Mouse (Mus musculus): Measurements from ENCODE around the gene Fbxl14. TPM values are rescaled to one million over a fixed set of nuclear protein-coding genes. Genes with fewer than 3 reads are reported as not detected.
A peak's percentile ranks its signal among the peaks of the same experiment; 100 is the strongest.

Fbxl14 gene
- polyA plus RNA-seq, 1 experiment from 2014 or later = 4.9 TPM

DNA sequence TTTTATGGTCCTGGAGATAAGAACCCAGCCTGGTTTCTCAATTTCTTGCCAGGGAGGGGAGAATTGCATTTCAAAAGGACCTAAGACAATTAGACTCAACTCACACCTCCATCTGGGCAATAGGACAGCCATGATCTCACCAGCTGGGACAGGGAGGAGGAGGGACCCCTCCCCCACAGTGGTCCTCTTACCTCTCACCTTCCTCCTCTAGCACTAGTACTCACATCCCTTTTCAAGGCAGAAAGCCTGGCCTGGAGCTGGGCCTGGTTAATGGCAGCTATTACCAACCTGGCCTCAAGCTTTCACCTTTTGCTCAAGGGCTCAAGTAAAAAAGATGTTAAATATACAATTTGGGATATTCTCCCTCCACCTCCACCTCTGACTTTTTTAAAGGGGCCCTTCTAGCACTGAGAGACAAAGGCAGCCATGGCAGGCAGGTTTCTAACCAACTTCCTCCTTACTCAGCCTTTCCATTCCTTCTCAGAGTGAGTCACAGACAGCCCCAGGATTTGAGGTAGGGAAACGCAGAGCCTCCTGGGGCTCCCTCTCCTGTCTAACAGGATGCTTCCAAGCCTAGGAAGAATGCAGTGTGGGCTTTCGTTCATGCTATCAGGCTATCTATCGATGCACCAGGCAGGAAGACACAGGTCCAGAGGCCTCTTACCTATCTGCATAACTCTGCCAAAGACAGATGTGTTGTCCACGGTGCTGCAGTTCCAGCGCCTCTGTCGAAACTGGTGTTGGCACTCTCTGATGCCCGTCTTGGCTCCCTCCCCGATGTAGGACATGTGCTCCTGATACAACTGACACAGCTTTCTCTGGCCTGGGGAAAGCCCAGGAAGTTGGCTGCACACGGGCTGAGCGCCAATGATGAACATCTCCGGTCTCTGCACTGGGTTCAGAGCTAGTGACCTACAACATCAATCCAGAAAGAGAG, 33.5 kb upstream of the Fbxl14 start:
- Histone ChIP-seq H3K4me3 (ENCODE audit: low read depth, low read length) (no peak overlapping the region), H3K4me1 (ENCODE audit: control insufficient read depth, insufficient read depth, low read length) (peaks cover 12% of the 10 kb centered on the region), H3K9me3 (replicated peaks; ENCODE audit: control insufficient read depth, low read length) (no peaks in the 10 kb centered on the region), H3K27ac (ENCODE audit: low read depth, low read length) (no peak overlapping the region), H3K36me3 (ENCODE audit: control insufficient read depth, insufficient read depth, low read length) (no peaks in the 10 kb centered on the region), H3K27me3 (ENCODE audit: control insufficient read depth, insufficient read depth, low read length) (peaks cover 2% of the 10 kb centered on the region; the same call in 1 of the 2 replicates), H3K9ac (ENCODE audit: low read depth, low read length) (no peak overlapping the region), H3K4me2 (no peak overlapping the region)
- ATAC-seq (replicated peaks; ENCODE audit: insufficient number of reproducible peaks, low FRiP score, low TSS enrichment) = no peak
- 60% methylated on average over 11 of the region's 11 CpGs for WGBS (ENCODE audit: insufficient replicate concordance)

DNA sequence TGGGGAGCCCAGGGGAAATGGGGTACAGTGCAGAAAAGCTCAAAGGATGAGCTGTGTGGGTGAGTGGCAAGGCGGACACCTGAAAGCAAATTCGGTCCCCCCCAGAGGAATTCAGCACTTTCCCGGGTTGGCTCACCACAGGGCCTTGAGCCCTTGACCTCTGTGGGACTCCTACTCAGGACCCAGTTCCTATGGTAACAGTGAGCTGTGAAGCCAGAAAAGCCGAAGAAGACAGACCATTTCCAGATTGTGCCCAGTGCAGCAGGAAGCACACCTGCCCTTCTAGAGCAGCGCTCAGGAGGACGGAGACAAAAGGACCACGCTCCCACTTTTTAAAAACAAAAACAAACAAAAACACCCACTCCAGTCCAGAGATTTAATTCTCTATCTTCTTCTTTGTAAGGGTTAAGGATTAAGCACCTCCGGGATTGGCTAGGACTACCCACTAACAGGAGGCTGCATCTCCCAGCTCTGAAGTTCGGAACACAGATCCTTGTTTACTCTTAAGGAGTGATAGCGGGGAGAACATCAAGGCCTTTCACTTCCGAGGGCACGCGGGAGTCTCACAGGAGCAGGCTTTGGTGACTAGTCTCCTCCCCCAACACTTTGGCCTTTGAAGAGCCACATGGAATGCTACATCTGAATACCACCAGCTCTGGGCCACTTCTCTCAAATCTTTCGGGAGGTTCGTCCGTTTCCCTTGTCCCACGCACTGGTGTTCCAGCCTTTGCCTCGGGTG, 31.0 kb upstream of the Fbxl14 start:
- peak overlapping the region; percentile 75 for H3K4me2 ChIP-seq
- peak overlapping the region; percentile 49; the same call in 1 of the 2 replicates for H3K9ac ChIP-seq (ENCODE audit: low read depth, low read length)
- 6% methylated on average over 18 of the region's 18 CpGs for WGBS (ENCODE audit: insufficient replicate concordance)
- peaks cover 15% of the 10 kb centered on the region for H3K4me1 ChIP-seq (ENCODE audit: control insufficient read depth, insufficient read depth, low read length)
- H3K27ac ChIP-seq (ENCODE audit: low read depth, low read length) = no peak overlapping the region
- H3K4me3 ChIP-seq (ENCODE audit: low read depth, low read length) = peak overlapping the region; percentile 42
- no peaks in the 10 kb centered on the region for H3K36me3 ChIP-seq (ENCODE audit: control insufficient read depth, insufficient read depth, low read length)
- ATAC-seq (replicated peaks; ENCODE audit: insufficient number of reproducible peaks, low FRiP score, low TSS enrichment) = no peak
- peaks cover 2% of the 10 kb centered on the region; the same call in 1 of the 2 replicates for H3K27me3 ChIP-seq (ENCODE audit: control insufficient read depth, insufficient read depth, low read length)
- H3K9me3 ChIP-seq (replicated peaks; ENCODE audit: control insufficient read depth, low read length) = no peaks in the 10 kb centered on the region

DNA sequence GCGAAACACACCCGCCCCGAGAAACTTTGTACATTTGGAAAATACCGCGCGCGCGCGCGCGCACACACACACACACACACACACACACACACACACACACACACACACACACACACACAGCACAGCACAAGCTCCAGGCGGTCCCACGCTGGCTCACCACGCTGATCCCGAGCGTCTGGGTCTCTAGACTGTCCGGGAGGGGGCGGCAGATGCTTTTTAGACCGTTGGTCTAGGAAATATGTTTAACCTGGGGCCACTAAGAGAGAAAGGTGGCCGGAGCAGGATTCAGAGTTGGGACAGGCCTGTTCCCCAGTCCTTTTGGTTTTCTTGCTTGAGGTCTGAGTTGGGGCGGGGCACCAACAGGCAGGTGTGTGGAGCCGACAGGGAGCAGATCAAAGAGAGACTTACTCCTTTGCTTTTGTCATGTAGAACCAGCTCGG, 30.4 kb upstream of the Fbxl14 start:
- Histone ChIP-seq H3K4me3 (ENCODE audit: low read depth, low read length) (peak overlapping the region; percentile 42), H3K27ac (ENCODE audit: low read depth, low read length) (no peak overlapping the region), H3K27me3 (ENCODE audit: control insufficient read depth, insufficient read depth, low read length) (peaks cover 2% of the 10 kb centered on the region; the same call in 1 of the 2 replicates), H3K4me1 (ENCODE audit: control insufficient read depth, insufficient read depth, low read length) (peaks cover 15% of the 10 kb centered on the region), H3K9me3 (replicated peaks; ENCODE audit: control insufficient read depth, low read length) (no peaks in the 10 kb centered on the region), H3K9ac (ENCODE audit: low read depth, low read length) (peak overlapping the region; percentile 49; the same call in 1 of the 2 replicates), H3K4me2 (peak overlapping the region; percentile 75), H3K36me3 (ENCODE audit: control insufficient read depth, insufficient read depth, low read length) (no peaks in the 10 kb centered on the region)
- no peak for ATAC-seq (replicated peaks; ENCODE audit: insufficient number of reproducible peaks, low FRiP score, low TSS enrichment)
- WGBS (ENCODE audit: insufficient replicate concordance) = 2% methylated on average over 23 of the region's 23 CpGs

DNA sequence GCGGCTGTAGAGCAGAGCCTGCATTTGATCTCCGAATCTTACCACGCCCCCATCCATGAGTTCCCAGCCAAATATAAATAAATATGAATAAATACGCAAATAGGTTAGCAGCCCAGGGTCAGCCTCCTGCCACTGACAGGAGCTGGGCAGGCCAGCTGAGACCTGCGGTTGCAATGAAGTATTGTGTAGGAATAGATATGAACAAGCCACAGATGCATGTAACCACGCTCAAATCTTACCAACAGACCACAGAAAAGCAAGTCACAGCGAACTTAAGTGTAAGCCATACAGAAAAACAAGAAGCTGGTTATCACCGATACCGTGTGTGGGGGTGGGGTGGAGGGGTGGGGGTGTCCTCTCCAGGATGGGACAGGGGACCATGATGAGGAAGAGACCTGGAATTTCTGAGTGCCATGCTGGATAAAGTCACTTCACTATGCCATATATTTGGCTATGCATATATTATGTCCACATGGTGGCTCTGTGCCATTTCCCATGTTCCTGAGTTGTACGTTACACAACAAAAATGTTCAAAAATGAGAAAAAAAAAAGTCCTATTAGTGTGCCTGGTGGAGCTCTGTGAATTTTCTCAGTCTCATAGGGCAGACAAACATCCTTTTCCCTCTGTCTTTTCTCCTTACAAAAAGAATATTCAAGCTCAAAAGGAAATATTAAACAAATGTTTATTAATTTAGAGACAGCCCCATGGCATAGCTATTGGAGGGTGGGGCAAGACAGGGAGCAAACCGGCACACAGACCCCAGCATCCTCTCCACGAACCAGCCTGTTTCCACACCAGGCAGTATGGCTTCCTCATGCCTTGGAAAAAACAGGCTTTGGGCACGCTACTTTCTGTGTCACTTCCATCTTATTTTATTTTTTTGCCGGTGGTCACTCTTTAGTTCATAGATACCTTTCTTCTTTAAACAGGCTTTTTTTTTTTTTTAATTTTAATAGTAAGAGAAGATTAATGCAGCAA, 28.2 kb upstream of the Fbxl14 start:
- peak overlapping the region; percentile 65 for H3K9ac ChIP-seq (ENCODE audit: low read depth, low read length)

DNA sequence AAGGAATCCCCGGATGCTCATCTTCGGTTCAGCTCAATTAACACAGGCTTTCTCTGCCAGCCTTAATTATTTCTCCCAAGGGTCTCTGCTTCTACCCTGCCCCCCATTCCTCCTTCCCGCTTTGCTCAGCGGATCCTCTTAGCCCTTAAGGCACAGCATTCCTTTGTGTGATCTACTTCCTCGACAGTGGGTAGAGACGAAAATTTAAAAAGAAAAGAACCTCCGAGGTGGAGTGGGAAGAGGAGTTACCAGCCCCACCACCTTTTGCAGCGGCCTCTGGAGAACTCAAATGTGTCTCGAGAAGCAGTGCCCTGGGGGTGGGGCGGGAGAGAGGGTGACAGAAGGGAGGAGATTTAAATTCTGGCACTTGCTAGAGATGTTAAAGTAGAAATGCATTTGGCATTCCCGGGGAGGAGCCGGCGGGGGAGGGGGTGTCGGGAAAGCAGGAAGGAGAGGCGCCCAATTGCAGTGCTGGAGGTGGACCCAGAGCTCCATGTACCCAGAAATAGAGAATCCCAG, 27.4 kb upstream of the Fbxl14 start:
- Histone ChIP-seq H3K4me1 (ENCODE audit: control insufficient read depth, insufficient read depth, low read length) (peaks cover 15% of the 10 kb centered on the region), H3K4me3 (ENCODE audit: low read depth, low read length) (peak overlapping the region; percentile 42), H3K36me3 (ENCODE audit: control insufficient read depth, insufficient read depth, low read length) (no peaks in the 10 kb centered on the region), H3K27ac (ENCODE audit: low read depth, low read length) (peak overlapping the region; percentile 71), H3K9ac (ENCODE audit: low read depth, low read length) (peak overlapping the region; percentile 65), H3K27me3 (ENCODE audit: control insufficient read depth, insufficient read depth, low read length) (peaks cover 2% of the 10 kb centered on the region; the same call in 1 of the 2 replicates), H3K4me2 (peak overlapping the region; percentile 77), H3K9me3 (replicated peaks; ENCODE audit: control insufficient read depth, low read length) (no peaks in the 10 kb centered on the region)
- under 1% methylated on average over 15 of the region's 15 CpGs for WGBS (ENCODE audit: insufficient replicate concordance)
- ATAC-seq (replicated peaks; ENCODE audit: insufficient number of reproducible peaks, low FRiP score, low TSS enrichment) = no peak

More for the DNA sequence above, 28.2 kb upstream of the Fbxl14 start:
- Histone ChIP-seq H3K4me2 (peak overlapping the region; percentile 77), H3K36me3 (ENCODE audit: control insufficient read depth, insufficient read depth, low read length) (no peaks in the 10 kb centered on the region), H3K4me3 (ENCODE audit: low read depth, low read length) (peak overlapping the region; percentile 42), H3K9me3 (replicated peaks; ENCODE audit: control insufficient read depth, low read length) (no peaks in the 10 kb centered on the region), H3K27me3 (ENCODE audit: control insufficient read depth, insufficient read depth, low read length) (peaks cover 2% of the 10 kb centered on the region; the same call in 1 of the 2 replicates), H3K4me1 (ENCODE audit: control insufficient read depth, insufficient read depth, low read length) (peaks cover 15% of the 10 kb centered on the region), H3K27ac (ENCODE audit: low read depth, low read length) (peak overlapping the region; percentile 71; the same call in 1 of the 2 replicates)
- ATAC-seq (replicated peaks; ENCODE audit: insufficient number of reproducible peaks, low FRiP score, low TSS enrichment) = no peak
- 34% methylated on average over 14 of the region's 14 CpGs for WGBS (ENCODE audit: insufficient replicate concordance)

DNA sequence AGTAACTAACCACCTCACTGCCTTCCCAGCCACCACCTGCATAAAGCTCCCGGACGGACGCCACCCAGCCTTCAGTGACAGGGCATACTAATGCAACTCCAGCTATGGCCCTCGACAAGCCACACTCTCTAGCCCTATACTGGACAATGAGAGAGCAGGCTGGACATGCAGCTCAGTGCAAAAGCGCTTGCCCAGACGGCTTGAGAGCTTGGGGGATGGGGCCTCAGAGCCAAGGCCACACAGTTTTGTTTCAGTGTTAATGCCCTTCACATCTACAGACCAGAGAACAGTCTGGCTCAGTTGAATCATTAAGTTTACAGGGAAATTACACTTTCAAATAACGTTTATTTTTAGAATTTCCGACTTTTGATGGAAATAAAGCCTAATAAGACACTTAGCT, 21.3 kb upstream of the Fbxl14 start:
- Histone ChIP-seq H3K27ac (ENCODE audit: low read depth, low read length) (no peak overlapping the region), H3K36me3 (ENCODE audit: control insufficient read depth, insufficient read depth, low read length) (no peaks in the 10 kb centered on the region), H3K9ac (ENCODE audit: low read depth, low read length) (no peak overlapping the region), H3K4me2 (no peak overlapping the region), H3K4me1 (ENCODE audit: control insufficient read depth, insufficient read depth, low read length) (no peaks in the 10 kb centered on the region), H3K9me3 (replicated peaks; ENCODE audit: control insufficient read depth, low read length) (no peaks in the 10 kb centered on the region), H3K4me3 (ENCODE audit: low read depth, low read length) (no peak overlapping the region), H3K27me3 (ENCODE audit: control insufficient read depth, insufficient read depth, low read length) (no peaks in the 10 kb centered on the region)
- 56% methylated on average over 8 of the region's 8 CpGs for WGBS (ENCODE audit: insufficient replicate concordance)
- no peak for ATAC-seq (replicated peaks; ENCODE audit: insufficient number of reproducible peaks, low FRiP score, low TSS enrichment)

DNA sequence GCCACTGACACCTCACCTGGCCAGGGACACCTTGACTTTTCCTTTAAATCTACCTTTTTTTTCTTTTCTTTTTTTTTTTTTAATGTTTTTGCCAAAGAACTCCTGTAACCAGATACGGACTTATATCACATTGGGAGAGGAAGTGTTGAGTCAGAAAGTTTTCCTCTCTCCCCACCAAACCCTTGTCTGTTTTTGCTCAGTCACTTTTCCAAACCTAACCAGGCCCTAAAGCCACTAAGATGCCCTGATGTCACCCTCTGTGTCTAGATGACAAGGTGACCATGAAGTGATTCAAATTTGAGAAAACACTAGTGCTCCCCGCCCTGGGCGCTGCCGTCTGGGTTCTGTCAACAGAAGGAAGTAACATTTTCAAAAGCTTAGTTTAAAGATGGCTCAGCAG, 20.4 kb upstream of the Fbxl14 start:
- Histone ChIP-seq H3K27me3 (ENCODE audit: control insufficient read depth, insufficient read depth, low read length) (no peaks in the 10 kb centered on the region), H3K36me3 (ENCODE audit: control insufficient read depth, insufficient read depth, low read length) (no peaks in the 10 kb centered on the region), H3K27ac (ENCODE audit: low read depth, low read length) (no peak overlapping the region), H3K4me3 (ENCODE audit: low read depth, low read length) (no peak overlapping the region), H3K4me1 (ENCODE audit: control insufficient read depth, insufficient read depth, low read length) (no peaks in the 10 kb centered on the region), H3K9ac (ENCODE audit: low read depth, low read length) (no peak overlapping the region), H3K9me3 (replicated peaks; ENCODE audit: control insufficient read depth, low read length) (no peaks in the 10 kb centered on the region), H3K4me2 (no peak overlapping the region)
- ATAC-seq (replicated peaks; ENCODE audit: insufficient number of reproducible peaks, low FRiP score, low TSS enrichment) = no peak
- 71% methylated on average over 4 of the region's 4 CpGs for WGBS (ENCODE audit: insufficient replicate concordance)

Measured in heart, embryonic 11.5 days (tissue).